Mouse (Mus musculus): ENCODE measurements around the gene Gm7792. TPM values are rescaled to one million over a fixed set of nuclear protein-coding genes. Genes with fewer than 3 reads are reported as not detected.
"Not testable (repeated sequence)": the region's sequence is repeated elsewhere in the genome, so short reads cannot be mapped to it uniquely, and the experiment has no call there.

Gm7792 gene
- polyA plus RNA-seq (2014; fragmentation: Nextera tagmentation; extraction: Ambion mirVana), result not detected in 2 replicates

GRCm38 (mm10) chr5:93843476-93843875, at the start of gene Gm7792:
Gene Gm7792 (plus strand): TSS chr5:93843776.
- H3K9me3 ChIP-seq (ENCODE audit: control insufficient read depth, low read length); H3K4me2 ChIP-seq (ENCODE audit: low read length); H3K9ac ChIP-seq (replicated peaks; ENCODE audit: low read length); ATAC-seq (ENCODE audit: low FRiP score, low TSS enrichment); H3K4me1 ChIP-seq (ENCODE audit: control insufficient read depth, insufficient read depth, low read length); H3K36me3 ChIP-seq (ENCODE audit: control insufficient read depth, insufficient read depth, low read length); H3K4me3 ChIP-seq (replicated peaks; ENCODE audit: low read depth, low read length); DNase-seq; H3K27ac ChIP-seq (replicated peaks; ENCODE audit: low read depth, low read length); H3K27me3 ChIP-seq (ENCODE audit: control insufficient read depth, insufficient read depth, low read length): not testable (repeated sequence)
- WGBS, result no CpG with 5 or more reads among the region's 2 CpGs

Other genes with a start within 250 kb of the Gm7792 start
- gene C87414, start 172.2 kb upstream of the Gm7792 start, polyA plus RNA-seq (2014; fragmentation: Nextera tagmentation; extraction: Ambion mirVana), result not detected in 2 replicates
- not detected in 2 replicates for gene Gm16429, start 85.3 kb downstream of the Gm7792 start, polyA plus RNA-seq (2014; fragmentation: Nextera tagmentation; extraction: Ambion mirVana)
- gene BC061212, start 226.8 kb downstream of the Gm7792 start, polyA plus RNA-seq (2014; fragmentation: Nextera tagmentation; extraction: Ambion mirVana), result not detected in 2 replicates
- gene Gm6351, start 232.6 kb downstream of the Gm7792 start, polyA plus RNA-seq (2014; fragmentation: Nextera tagmentation; extraction: Ambion mirVana), result not detected in 2 replicates

Measured in midbrain, embryonic 14.5 days (tissue).